Mouse (Mus musculus) liver, embryonic 15.5 days (tissue): ENCODE measurements around the gene Itga10. TPM values are rescaled to one million over a fixed set of nuclear protein-coding genes. Genes with fewer than 3 reads are reported as not detected.

Source experiments
- ATAC-seq: fragments of 200-750 bp; cut with Nextera tagmentation; 2 replicates; pipeline ENCODE4 v1.8.0; 2017; ENCODE audit warnings: moderate number of reproducible peaks, mild to moderate bottlenecking, moderate library complexity; ENCODE audit not compliant: insufficient read depth
- H3K27ac ChIP-seq: fragments of 300-500 bp; sonication (generic); replicated peaks from 2 replicates; pipeline ENCODE4 v1.5.1; 2015; ENCODE audit warnings: mild to moderate bottlenecking, inconsistent platforms
- H3K27me3 ChIP-seq: fragments of 300-500 bp; sonication (generic); 2 replicates; pipeline ENCODE4 v1.6.1; 2015; ENCODE audit warnings: mild to moderate bottlenecking, inconsistent platforms
- H3K36me3 ChIP-seq: fragments of 300-500 bp; sonication (generic); replicated peaks from 2 replicates; pipeline ENCODE4 v1.6.1; 2015; ENCODE audit warnings: moderate library complexity, mild to moderate bottlenecking, inconsistent platforms
- H3K4me1 ChIP-seq: fragments of 300-500 bp; sonication (generic); replicated peaks from 2 replicates; pipeline ENCODE4 v1.6.1; 2015; ENCODE audit warnings: inconsistent platforms
- H3K4me2 ChIP-seq: fragments of 300-500 bp; sonication (generic); 2 replicates; pipeline ENCODE4 v1.6.1; 2015; ENCODE audit warnings: moderate library complexity, mild to moderate bottlenecking, inconsistent platforms
- H3K4me3 ChIP-seq: fragments of 300-500 bp; sonication (generic); replicated peaks from 2 replicates; pipeline ENCODE4 v1.5.1; 2015; ENCODE audit warnings: mild to moderate bottlenecking, inconsistent platforms
- H3K9ac ChIP-seq: fragments of 300-500 bp; sonication (generic); 2 replicates; pipeline ENCODE4 v1.6.1; 2015; ENCODE audit warnings: moderate library complexity, mild to moderate bottlenecking, inconsistent platforms
- H3K9me3 ChIP-seq: fragments of 300-500 bp; sonication (generic); replicated peaks from 2 replicates; pipeline ENCODE4 v1.6.1; 2016; ENCODE audit warnings: inconsistent platforms
- WGBS: fragments of 180-500 bp; shearing (Covaris S2); methylation state at CpG from one replicate; pipeline ENCODE4 v1.1.7; 2015; ENCODE audit warnings: mixed read lengths; ENCODE audit not compliant: insufficient replicate concordance; 5-methylcytosine and 5-hydroxymethylcytosine counted together
- polyA plus RNA-seq: library from polyadenylated mRNA; unstranded; fragments of >200 nt; fragmentation: Nextera tagmentation; extraction: Ambion mirVana; gene quantifications from 2 replicates; pipeline ENCODE4 v1.2.1, GENCODE M21; 2015

Itga10 gene
- polyA plus RNA-seq, 1 experiment from 2014 or later: 0.10 TPM

- Histone ChIP-seq H3K27ac (no peak overlapping the region), H3K9me3 (no peaks in the 10 kb centered on the region), H3K4me3 (no peak overlapping the region), H3K4me1 (peaks cover 22% of the 10 kb centered on the region), H3K36me3 (no peaks in the 10 kb centered on the region), H3K9ac (no peak overlapping the region), H3K4me2 (no peak overlapping the region), H3K27me3 (peaks cover 41% of the 10 kb centered on the region)
- 20% methylated on average over 1 of the region's 1 CpGs for WGBS
- ATAC-seq: no peak
These were observed 21.9 kb downstream of the Itga10 start for GRCm38 (mm10) chr3:96667316-96667715.

GRCm38 (mm10) chr3:96668424-96669067 is 23.2 kb downstream of the Itga10 start:
- H3K4me2 ChIP-seq: no peak overlapping the region
- H3K27me3 ChIP-seq: peaks cover 41% of the 10 kb centered on the region
- no peaks in the 10 kb centered on the region for H3K36me3 ChIP-seq
- peaks cover 18% of the 10 kb centered on the region for H3K4me1 ChIP-seq
- H3K9me3 ChIP-seq: no peaks in the 10 kb centered on the region
- no peak overlapping the region for H3K27ac ChIP-seq
- ATAC-seq: no peak
- H3K9ac ChIP-seq: no peak overlapping the region
- 83% methylated on average over 5 of the region's 5 CpGs for WGBS
- H3K4me3 ChIP-seq: no peak overlapping the region

DNA sequence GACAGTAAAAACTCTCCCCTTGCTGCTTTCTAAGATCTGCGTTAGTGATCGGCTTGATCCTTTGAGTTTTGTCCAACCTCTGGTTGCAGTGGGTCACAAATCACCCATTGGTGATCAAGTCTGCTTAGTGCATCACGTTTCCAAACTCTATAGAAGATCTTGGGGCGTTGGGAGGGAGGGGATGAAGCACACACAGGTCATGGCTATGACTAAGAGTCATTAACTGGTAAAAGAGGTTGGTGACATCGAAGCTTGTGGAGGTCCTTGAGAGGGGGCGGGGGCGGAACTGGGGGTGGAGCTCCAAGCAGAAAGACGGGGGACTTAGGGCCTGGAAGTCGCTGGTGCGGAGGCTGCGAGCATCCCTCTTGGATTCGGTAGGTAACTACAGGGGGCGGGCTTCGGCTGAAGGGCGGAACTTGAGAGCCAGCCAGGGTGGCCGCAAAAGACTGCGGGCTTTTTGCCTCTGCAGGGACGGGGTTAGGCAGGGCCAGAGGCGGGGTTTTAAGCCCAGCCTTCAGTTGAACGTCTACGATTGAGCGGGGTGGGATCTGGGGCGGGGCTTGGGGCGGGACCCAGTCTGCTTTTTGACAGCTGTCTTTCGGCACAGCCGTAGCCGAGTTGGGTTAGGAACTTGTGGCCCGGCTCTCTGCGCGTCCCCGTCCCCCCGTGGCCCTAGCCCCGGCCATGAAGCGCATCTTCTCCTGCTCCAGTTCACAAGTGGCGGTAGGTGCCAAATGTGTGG is 24.5 kb downstream of the Itga10 start, which contains the start of gene Ankrd35:
Gene Ankrd35, plus strand, starts transcription at position 405 of the 742 bp plus-strand sequence.
- H3K4me1 ChIP-seq: peaks cover 14% of the 10 kb centered on the region
- no peaks in the 10 kb centered on the region for H3K36me3 ChIP-seq
- H3K9ac ChIP-seq: peak within 1 kb of the TSS; percentile 15; the same call in 1 of the 2 replicates
- peak within 1 kb of the TSS; percentile 47 for H3K4me3 ChIP-seq
- WGBS: 3% methylated on average over 35 of the region's 35 CpGs
- peaks cover 48% of the 10 kb centered on the region for H3K27me3 ChIP-seq
- no peak within 1 kb of the TSS for H3K27ac ChIP-seq
- H3K9me3 ChIP-seq: no peaks in the 10 kb centered on the region
- H3K4me2 ChIP-seq: peak within 1 kb of the TSS; percentile 76
- peak; percentile 90 for ATAC-seq

GRCm38 (mm10) chr3:96671519-96671918 is 26.1 kb downstream of the Itga10 start:
- Histone ChIP-seq H3K27me3 (peaks cover 48% of the 10 kb centered on the region), H3K4me2 (no peak overlapping the region), H3K9ac (no peak overlapping the region), H3K4me3 (no peak overlapping the region), H3K36me3 (no peaks in the 10 kb centered on the region), H3K9me3 (no peaks in the 10 kb centered on the region), H3K4me1 (peaks cover 14% of the 10 kb centered on the region), H3K27ac (no peak overlapping the region)
- no peak for ATAC-seq
- 82% methylated on average over 5 of the region's 5 CpGs for WGBS

GRCm38 (mm10) chr3:96673514-96673913 is 28.1 kb downstream of the Itga10 start:
- no peaks in the 10 kb centered on the region for H3K36me3 ChIP-seq
- H3K4me2 ChIP-seq: no peak overlapping the region
- H3K9ac ChIP-seq: no peak overlapping the region
- H3K9me3 ChIP-seq: no peaks in the 10 kb centered on the region
- WGBS: 57% methylated on average over 4 of the region's 4 CpGs
- no peak for ATAC-seq
- H3K27ac ChIP-seq: no peak overlapping the region
- H3K4me1 ChIP-seq: peaks cover 14% of the 10 kb centered on the region
- H3K4me3 ChIP-seq: no peak overlapping the region
- H3K27me3 ChIP-seq: peaks cover 42% of the 10 kb centered on the region

DNA sequence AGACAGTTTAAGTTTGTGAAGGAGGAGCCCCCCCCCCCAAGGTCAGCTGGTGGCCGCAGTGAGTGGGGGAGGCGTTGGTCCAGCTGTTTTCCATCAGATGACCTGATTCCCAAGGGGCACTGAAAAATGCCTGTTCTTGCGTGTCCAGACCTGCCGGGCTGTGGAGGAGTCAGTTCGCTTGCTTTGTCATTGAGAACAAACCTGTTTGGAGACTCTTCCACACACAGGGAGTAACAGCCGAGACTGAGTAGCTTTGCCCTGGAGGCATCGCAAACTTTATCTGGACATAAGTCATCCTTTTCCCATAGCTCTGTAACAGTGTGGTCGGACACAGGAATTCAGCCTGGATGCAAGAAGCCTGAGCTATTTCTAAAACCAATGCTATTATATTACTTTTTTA is 29.1 kb downstream of the Itga10 start:
- Histone ChIP-seq H3K9ac (no peak overlapping the region), H3K36me3 (no peaks in the 10 kb centered on the region), H3K9me3 (no peaks in the 10 kb centered on the region), H3K4me3 (no peak overlapping the region), H3K27me3 (peaks cover 44% of the 10 kb centered on the region), H3K4me1 (peaks cover 23% of the 10 kb centered on the region), H3K27ac (no peak overlapping the region), H3K4me2 (no peak overlapping the region)
- no peak for ATAC-seq
- WGBS: 71% methylated on average over 8 of the region's 8 CpGs

GRCm38 (mm10) chr3:96675171-96675570 is 29.8 kb downstream of the Itga10 start:
- no peak overlapping the region for H3K4me3 ChIP-seq
- H3K9ac ChIP-seq: no peak overlapping the region
- H3K27ac ChIP-seq: no peak overlapping the region
- H3K4me2 ChIP-seq: no peak overlapping the region
- WGBS: 57% methylated on average over 3 of the region's 3 CpGs
- ATAC-seq: no peak
- H3K9me3 ChIP-seq: no peaks in the 10 kb centered on the region
- H3K36me3 ChIP-seq: no peaks in the 10 kb centered on the region
- peaks cover 39% of the 10 kb centered on the region for H3K27me3 ChIP-seq
- H3K4me1 ChIP-seq: peaks cover 18% of the 10 kb centered on the region

DNA sequence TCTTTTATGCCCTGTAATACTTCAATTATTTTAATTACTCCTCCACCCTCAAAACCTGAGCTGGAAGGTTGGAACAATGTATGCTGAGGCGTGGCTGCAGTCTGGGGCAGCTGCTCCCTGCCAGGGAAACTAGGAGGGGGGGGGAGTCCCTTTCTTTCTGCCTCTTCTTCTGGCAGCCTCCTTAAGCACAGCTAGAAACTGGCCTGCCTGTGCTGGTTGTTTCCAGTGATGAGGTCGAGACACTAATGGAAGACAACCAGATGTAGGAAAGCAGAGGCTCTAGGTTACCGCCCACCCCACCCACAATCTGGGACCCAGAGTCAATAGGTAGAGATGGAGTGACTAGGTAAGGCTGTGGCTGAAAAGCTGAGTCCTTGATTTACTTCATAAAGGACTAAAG is 30.3 kb downstream of the Itga10 start:
- no peak for ATAC-seq
- no peak overlapping the region for H3K4me2 ChIP-seq
- no peaks in the 10 kb centered on the region for H3K9me3 ChIP-seq
- no peak overlapping the region for H3K27ac ChIP-seq
- H3K36me3 ChIP-seq: no peaks in the 10 kb centered on the region
- H3K9ac ChIP-seq: no peak overlapping the region
- peaks cover 39% of the 10 kb centered on the region for H3K27me3 ChIP-seq
- 57% methylated on average over 3 of the region's 3 CpGs for WGBS
- H3K4me1 ChIP-seq: peaks cover 16% of the 10 kb centered on the region
- no peak overlapping the region for H3K4me3 ChIP-seq

DNA sequence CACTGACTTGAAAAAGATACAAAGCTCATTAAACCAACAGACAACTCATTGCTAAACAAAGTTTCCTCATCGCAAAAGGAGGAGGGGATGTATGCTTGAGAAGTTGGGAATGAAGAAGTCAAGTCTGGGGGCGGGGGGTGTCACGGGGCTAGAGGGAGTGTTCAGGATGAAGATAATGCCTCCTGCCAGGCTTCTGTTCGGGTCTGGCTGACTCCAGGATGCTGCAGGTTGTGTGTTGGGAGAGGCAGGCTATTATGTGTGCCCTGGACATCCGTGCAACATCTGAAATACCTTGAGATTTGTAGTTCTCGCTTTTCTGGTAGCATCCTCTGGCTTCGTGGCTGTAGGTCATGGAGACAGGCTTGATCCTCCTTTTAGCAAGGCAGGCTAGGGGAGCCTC is 33.1 kb downstream of the Itga10 start:
- Histone ChIP-seq H3K9me3 (no peaks in the 10 kb centered on the region), H3K4me2 (no peak overlapping the region), H3K36me3 (no peaks in the 10 kb centered on the region), H3K27me3 (peaks cover 42% of the 10 kb centered on the region), H3K27ac (no peak overlapping the region), H3K9ac (no peak overlapping the region), H3K4me1 (peaks cover 15% of the 10 kb centered on the region), H3K4me3 (no peak overlapping the region)
- ATAC-seq: no peak
- WGBS: 62% methylated on average over 7 of the region's 7 CpGs

- H3K9me3 ChIP-seq: no peaks in the 10 kb centered on the region
- no peak overlapping the region for H3K27ac ChIP-seq
- no peak overlapping the region for H3K4me3 ChIP-seq
- no peaks in the 10 kb centered on the region for H3K36me3 ChIP-seq
- ATAC-seq: no peak
- H3K4me1 ChIP-seq: peaks cover 15% of the 10 kb centered on the region
- H3K4me2 ChIP-seq: no peak overlapping the region
- WGBS: 13% methylated on average over 5 of the region's 5 CpGs
- peaks cover 45% of the 10 kb centered on the region for H3K27me3 ChIP-seq
- no peak overlapping the region for H3K9ac ChIP-seq
These were observed 33.8 kb downstream of the Itga10 start for GRCm38 (mm10) chr3:96679159-96679674.

DNA sequence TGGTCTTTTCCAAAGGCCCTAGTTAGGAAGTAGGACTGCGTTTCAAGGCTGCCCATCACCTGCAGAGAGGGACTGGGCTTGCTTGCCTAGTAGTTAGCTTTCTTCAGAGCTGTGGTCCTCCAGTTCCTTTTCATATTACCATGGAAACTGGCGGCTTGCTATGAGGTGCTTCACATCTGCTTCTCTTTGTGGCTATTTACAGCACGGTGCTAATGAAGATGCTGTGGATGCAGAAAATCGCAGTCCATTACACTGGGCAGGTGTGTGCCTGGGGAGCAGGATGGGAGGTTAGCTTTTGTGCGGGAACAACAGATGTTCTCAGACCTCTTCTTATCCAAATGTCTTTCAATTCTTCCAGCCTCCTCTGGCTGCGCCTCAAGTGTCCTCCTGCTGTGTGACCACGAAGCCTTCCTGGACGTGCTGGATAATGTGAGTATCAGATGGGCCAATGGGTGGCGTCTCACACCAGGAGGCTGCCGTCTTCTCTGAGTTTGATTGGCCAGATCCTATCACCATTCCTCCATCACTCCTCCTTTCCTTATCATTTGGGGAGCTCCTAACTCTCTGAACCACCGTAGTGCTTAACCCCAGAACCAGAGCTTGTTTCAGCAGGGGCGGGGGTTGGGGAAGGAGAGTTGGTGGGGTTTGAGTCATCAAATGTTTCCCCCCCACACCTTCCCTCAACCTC is 35.0 kb downstream of the Itga10 start:
- WGBS: 20% methylated on average over 12 of the region's 12 CpGs
- no peak for ATAC-seq

More for the DNA sequence above, 35.0 kb downstream of the Itga10 start:
- no peaks in the 10 kb centered on the region for H3K36me3 ChIP-seq
- peaks cover 54% of the 10 kb centered on the region for H3K27me3 ChIP-seq
- no peak overlapping the region for H3K4me2 ChIP-seq
- peaks cover 15% of the 10 kb centered on the region for H3K4me1 ChIP-seq
- no peaks in the 10 kb centered on the region for H3K9me3 ChIP-seq
- H3K27ac ChIP-seq: no peak overlapping the region
- H3K4me3 ChIP-seq: no peak overlapping the region
- H3K9ac ChIP-seq: no peak overlapping the region
